Mouse (Mus musculus) induced T-regulatory cell, adult 2 months (primary cell): ENCODE data around the gene Rgs6.

ENCODE experiments used
- DNase-seq: peaks from one replicate; pipeline ENCODE4 v3.0.0-alpha.2; 2012; ENCODE audit warnings: low read depth

The Rgs6 gene

DNA sequence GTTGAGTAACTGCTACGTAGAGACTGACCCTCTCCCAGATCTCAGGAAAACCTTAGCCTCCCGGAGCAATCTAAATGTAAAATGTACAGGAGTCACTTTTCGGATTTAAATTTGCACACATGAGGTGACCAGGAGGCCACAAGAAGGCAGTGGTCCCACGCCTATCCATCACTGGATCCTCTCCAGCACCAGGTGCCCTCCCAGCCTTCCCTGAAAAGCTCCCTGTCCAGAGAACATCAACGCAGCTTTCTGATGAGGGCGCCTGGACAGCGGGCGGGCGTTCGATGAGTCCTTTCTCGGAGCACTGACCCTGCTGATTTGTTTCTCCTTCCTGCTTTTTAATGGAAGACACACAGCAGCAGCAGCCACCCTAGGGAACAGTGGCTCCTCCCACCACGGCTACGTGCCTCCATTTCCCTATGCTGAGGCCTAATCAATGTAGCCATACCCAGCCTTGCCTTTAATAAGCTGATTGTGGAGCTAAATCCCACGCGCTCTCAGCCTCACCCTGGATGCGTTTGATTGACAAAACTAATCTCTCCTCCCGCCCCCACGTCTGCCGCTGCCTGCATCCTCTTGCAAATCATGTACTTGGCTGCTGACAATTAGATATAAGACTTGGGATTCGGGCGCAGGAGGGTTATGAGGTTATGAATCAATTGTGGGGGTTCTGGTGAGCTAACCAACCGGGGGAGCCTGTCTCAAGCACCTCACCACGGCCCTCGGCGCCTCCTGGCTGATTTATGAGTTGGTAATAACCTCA lies 449.9 kb downstream of the Rgs6 start:
- DNase-seq = no peak

GRCm38 (mm10) chr12:83038779-83039178 lies 450.7 kb downstream of the Rgs6 start:
- no peak for DNase-seq

DNA sequence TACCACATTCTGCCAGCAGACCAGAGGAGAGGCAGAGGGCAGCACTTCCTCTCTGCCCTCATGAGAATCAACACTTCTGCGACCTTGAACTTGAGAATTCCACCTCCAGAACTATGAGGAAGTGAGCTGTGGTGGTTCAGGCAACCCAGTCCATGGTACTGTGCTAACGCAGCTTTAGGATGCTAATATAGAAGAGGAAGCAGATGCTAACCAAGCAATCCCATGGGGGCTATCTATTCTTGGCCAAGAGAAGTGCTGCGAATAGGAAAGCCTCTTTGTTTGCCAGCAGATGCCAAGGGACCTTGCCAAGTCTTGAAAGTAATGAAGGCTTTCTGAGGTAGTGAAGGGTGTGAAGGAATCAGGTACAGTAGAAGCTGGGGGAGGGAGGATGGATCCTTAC lies 451.8 kb downstream of the Rgs6 start:
- no peak for DNase-seq

DNA sequence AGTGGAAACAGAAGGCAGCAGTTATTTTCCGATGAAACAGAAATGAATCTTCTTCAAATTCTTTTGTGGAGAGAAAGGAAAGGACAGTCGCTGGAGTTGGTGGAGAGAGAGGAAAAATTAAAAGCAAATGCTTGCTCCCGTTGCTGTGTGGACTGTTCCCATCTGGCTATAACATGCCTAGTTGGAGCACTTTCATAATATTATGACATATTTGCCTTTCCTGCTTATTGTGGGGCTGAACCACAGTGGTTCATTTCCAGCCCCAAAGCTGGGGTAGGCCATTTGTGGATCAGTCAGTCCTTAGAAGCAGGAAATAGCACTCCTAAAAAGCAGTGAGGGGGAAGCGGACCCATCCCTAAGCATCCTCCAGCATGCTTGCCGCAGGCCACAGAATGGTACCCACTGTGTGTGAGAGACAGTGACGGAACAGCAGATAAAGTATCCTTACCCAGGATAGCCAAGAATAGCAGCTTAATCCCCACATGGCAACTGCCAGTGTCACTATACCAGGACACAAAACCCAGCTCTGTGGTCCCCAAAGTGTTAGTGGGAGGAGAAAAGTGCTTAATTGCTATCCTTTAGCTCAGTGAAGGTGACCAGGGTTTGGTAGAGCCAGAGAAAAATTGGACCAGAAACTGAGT lies 456.0 kb downstream of the Rgs6 start:
- DNase-seq = no peak

DNA sequence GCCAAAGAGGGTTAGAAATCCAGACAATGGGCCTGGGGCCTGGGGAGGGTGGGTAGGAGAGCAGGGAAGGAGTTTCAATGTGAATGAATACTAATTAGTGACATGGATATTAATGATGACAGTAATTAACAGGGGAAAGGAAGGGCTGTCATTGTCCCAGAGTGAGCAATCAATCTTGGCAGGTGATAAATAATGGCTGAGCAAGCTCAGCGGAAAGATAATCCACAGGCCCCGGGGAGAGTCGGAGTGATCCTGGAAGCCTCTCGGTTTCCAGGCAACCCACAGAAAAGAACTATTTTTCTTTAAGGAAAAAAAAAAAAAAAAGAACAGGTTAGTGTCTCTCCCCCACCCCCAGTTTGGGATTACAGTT lies 456.5 kb downstream of the Rgs6 start:
- DNase-seq = no peak

GRCm38 (mm10) chr12:83045001-83045531 lies 457.0 kb downstream of the Rgs6 start:
- no peak for DNase-seq

- DNase-seq = no peak
These were observed 458.6 kb downstream of the Rgs6 start for GRCm38 (mm10) chr12:83046734-83047133.

DNA sequence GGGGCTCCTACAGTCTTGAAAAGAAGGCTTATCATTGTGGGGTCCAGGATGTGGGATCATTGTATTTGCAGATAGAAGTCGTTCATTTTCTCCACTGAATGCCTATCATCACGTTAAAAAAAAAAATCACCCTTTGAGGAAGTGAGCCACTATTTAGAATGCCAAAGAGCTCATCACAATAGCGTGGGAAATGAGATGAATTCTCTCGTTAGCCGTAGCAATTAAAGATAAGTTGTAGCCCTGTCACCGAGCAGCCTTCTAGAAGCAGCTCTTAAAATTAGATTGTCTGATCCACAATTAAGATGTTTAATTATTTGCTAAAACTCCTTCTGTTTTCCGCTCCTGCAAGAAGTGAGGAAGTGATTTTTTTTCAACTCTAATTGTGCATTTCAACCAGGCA lies 459.6 kb downstream of the Rgs6 start:
- no peak for DNase-seq

- no peak for DNase-seq
These were observed 462.4 kb downstream of the Rgs6 start for GRCm38 (mm10) chr12:83050514-83050913.

- no peak for DNase-seq
These were observed 464.3 kb downstream of the Rgs6 start for GRCm38 (mm10) chr12:83052391-83052790.

- DNase-seq = no peak
These were observed 467.6 kb downstream of the Rgs6 start for GRCm38 (mm10) chr12:83055690-83056089.

GRCm38 (mm10) chr12:83066426-83066825 lies 478.3 kb downstream of the Rgs6 start:
- no peak for DNase-seq

GRCm38 (mm10) chr12:83070848-83071247 lies 482.8 kb downstream of the Rgs6 start:
- no peak for DNase-seq

DNA sequence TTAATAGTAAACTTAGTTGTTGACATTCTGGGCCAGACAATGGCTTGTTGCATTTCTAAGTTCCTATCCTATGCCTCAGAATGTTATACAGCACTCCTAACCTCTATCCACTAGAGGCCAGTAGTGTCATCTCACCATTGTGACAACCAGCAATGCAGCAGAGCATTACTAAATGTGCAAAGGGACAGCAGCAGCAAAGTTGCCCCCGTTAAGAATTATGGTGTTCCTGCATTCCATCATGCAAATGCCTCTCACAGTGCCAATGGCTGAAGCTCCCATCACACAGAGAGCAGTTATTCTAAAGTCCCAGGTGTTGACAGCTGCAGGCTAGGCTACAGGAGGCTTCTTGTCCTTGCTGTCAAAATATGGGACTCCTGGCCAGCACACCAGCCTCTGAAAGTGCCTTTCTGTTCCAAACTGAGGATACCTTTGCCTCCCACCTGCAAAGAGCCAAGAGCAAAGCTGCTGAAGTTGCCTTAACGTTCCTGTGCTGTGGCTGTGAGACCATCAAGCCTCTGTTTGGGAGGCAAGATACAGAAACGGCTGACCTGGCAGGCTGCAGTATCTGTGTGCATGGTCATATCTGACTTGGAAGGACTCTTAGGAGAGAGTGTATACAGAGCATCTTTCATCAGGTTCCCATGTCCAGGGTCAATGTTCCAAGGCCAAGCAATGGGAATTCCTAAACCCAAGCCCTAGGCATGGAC lies 484.2 kb downstream of the Rgs6 start:
- no peak for DNase-seq

DNA sequence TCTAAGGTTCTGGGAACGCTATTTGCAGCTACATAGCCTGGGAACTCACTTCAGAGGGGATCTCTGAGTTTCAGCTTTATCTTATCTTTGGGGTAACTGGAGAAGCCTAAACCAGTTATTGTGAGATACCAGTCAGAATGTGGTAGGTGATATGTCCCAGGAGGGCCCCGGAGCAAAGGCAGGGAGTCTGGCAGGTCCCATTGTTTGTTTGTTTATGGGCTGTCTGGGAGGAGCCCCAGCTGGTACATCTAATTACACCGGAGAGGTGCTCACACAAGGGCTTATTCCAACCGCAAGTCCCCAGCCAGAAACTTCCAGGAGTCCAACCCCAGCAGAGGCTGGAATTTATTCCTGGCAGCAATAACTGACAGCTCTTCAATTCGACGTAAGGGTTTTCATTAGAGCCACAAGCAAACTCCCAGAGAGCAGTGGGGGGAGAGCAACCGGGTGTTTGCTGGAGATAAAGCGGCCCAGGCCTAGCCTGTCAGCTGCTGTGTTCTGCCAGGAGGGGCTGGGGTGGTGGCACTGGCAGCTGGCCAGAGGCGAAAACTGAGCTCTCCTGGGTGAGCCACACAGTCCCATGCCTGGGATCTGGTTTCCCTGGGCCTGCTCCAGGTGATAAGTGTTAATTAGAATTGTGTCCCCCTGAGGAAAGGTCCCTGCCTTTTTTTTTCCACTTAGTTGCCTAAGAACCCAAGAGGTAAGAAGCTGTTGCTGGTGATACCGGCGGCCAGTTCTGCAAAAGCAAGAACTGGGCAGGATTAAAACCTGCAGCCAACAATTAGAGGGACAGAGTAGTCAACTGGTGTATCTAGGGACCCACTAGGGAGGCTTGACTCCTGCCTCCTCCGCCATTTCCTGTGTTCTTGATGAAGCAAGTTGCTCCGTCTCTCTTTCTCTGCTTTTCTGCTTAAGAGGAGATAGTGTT lies 485.1 kb downstream of the Rgs6 start:
- DNase-seq = no peak

DNA sequence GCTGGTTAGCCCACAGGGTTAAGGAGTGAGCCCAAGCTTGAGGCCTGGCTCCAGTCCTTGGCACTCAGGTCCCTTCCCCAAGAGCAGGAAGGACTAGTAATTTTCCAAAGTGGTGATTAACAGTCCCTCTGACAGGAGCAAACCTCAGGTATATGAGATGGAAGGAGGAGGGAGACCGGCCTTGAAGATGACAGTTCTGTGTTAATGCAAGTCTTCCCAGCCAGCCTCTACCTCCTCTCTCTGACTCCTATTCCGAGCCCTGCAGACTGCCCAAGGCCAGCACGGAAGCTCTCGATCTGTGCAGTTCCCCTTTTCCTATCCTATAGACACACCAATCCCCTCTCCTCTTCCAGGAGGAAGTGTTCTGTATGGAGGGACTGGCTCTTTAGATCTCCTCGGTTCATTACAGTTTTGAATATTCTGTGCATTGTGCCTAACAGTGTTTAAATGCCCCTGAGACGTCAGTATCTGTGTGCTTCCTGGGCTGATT lies 485.8 kb downstream of the Rgs6 start:
- DNase-seq = no peak

DNA sequence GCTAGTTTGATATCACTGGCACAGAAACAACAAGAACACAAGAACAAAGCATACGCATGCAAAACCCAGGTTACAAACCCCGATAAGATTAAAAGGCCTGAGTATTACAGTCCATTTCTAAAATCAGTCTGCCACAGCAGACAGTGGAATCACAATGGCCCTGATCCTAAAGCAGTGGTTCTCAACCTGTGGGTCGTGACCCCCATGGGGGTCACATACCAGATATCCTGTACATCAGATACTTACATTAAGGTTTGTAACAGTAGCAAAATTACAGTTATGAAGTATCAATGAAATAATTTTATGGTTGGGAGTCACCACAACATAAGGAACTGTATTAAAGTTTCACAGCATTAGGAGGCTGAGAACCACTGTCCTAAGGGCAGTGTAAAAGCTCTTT lies 488.1 kb downstream of the Rgs6 start:
- no peak for DNase-seq

DNA sequence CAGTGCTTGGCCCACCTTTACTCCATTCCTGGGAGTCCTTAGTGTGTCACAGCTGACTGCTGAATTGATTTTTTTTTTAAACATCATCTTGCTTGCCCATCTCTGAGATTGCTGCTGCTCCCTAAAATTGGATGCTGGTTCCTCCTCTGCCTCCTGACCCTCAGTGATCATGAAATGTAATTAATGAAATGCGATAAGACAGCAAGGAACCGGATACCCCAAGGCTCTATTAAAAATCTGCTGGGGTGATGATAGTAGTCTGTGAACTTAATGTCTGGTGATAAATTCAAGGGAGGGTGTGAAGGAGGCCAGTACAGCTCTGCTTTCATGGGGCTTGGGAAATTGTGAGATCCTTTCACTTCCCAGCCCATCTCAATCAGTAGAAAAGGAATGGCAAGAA lies 489.4 kb downstream of the Rgs6 start:
- no peak for DNase-seq

DNA sequence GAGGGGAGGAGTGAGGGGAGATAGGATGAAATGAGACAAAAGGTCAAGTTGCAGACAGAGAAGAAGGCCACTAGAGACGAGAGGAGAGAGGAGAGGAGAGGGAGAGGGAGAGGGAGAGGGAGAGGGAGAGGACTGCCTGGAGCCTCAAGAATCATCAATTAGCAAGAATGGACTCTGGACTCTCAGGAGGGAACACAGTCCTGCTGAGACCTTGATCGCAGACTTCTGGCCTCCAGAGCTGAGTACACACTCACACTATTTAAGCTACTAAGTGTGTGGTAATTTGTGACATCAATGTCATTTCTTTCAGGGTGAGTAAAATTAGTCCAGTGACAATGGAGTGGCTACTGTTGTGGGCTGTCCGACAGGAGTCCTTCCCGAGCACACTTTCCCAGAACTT lies 495.3 kb downstream of the Rgs6 start:
- DNase-seq = no peak

GRCm38 (mm10) chr12:83084614-83085013 lies 496.5 kb downstream of the Rgs6 start:
- DNase-seq = no peak

- DNase-seq = no peak
These were observed 498.9 kb downstream of the Rgs6 start for GRCm38 (mm10) chr12:83087010-83087409.

DNA sequence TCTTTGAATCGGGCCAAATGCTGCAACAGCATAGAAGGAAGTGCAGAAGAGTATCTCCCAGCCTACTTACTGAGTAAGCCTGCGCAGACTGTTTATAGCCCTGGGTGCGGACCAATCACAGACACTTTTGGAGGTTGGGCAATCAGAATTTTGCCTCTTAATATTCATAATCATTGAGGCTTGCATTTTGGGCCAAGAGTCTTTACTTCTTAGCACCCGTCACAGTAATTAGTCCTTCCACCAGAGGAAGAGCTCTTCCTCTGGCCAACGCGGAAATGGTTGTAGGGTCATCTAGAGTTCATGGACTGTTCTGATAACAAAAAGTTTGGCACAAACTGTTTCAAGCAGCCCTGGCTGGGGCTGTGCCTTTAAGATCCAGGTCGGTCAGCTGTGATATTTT lies 499.5 kb downstream of the Rgs6 start:
- no peak for DNase-seq
